Mouse (Mus musculus): ENCODE data around the gene Tnnt1.
"Not testable (repeated sequence)": the region's sequence is repeated elsewhere in the genome, so short reads cannot be mapped to it uniquely, and the experiment has no call there.

Tnnt1 gene

GRCm38 (mm10) chr7:4516332-4517050 lies at the start of gene Tnnt1:
TSS of gene Tnnt1 (minus strand) at chr7:4516382.
- DNase-seq (ENCODE audit: low read depth): peak; percentile 1

DNA sequence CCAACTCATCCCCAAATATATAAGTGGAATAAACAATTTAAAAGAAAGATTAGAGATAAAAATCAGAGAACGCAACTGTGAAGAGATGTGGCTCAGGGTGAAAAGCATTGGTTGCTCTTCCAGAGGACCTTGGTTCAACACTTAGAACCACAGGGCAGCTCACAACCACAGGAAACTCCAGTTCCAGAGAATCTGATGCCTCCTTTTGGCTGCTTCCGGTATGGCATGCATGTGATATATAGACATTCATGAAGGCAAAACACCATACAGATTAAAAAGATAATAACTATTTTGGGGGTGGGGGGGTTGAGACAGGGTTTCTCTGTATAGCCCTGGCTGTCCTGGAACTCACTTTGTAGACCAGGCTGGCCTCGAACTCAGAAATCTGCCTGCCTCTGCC lies 46.5 kb upstream of the Tnnt1 start:
- no peak for DNase-seq (ENCODE audit: low read depth)

- no peak for DNase-seq (ENCODE audit: low read depth)
Observed at GRCm38 (mm10) chr7:4557167-4557560, 41.0 kb upstream of the Tnnt1 start.

GRCm38 (mm10) chr7:4556256-4557166 lies 40.3 kb upstream of the Tnnt1 start:
- DNase-seq (ENCODE audit: low read depth): peak; percentile 92

GRCm38 (mm10) chr7:4547221-4547641 lies 31.0 kb upstream of the Tnnt1 start, which contains the start of gene Syt5:
TSS of gene Syt5 (minus strand) at chr7:4547541.
- peak; percentile 10 for DNase-seq (ENCODE audit: low read depth)

GRCm38 (mm10) chr7:4546591-4547131 lies 30.5 kb upstream of the Tnnt1 start:
- peak; percentile 22 for DNase-seq (ENCODE audit: low read depth)

DNA sequence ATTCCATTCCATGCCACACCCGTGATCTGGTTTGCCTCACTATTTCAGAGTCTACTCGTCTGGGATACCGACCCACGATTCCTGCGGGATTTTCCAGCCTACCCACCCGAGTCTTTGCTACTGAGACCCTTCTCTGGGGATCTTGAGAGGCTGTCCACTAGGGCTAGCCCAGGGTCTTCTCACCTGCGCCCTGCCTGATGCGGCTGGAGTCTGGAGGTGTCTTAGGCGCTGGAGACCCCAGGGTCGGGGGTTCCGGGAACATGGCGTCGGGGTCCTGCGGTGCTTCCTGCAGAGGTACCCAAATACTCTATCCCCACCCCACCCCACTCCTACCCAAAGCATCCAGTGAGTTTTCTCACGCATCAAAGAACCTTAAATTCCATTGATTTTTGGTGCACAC lies 29.9 kb upstream of the Tnnt1 start:
- no peak for DNase-seq (ENCODE audit: low read depth)

GRCm38 (mm10) chr7:4542013-4542412 lies 25.8 kb upstream of the Tnnt1 start:
- DNase-seq (ENCODE audit: low read depth): no peak

DNA sequence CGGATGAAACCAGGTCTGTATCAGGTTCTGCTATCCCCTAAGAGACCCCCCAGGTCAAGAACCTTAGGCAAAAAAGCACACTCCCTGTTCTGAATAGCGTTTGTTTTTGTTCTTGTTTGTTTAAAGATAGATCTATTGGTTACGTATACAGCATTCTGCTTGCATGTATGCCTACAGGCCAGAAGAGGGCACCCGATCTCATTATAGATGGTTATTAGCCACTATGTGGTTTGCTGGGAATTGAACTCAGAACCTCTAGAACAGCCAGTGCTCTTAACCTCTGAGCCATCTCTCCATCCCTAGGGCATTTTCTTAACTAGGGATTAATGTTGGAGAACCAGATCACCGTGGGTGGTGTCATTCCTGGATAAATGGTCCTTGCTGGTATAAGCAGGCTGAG lies 25.2 kb upstream of the Tnnt1 start:
- no peak for DNase-seq (ENCODE audit: low read depth)

DNA sequence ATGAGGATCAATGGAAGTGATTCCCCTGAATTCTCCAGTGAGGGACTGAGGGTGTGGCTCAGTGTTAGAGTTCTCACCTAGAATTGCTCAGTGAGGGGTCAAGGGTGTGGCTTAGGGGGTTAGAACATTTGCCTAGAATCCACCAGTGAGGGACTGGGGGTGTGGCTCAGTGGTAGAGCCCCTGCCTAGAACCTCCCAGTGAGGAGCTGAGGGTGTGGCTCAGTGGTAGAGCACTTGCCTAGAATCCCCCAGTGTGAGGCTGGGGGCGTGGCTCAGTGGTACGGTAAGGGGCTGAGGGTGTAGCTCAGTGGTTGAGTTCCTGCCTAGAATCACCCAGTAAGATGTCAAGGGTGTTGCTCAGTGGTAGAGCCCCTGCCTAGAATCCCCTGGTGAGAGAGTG lies 22.8 kb upstream of the Tnnt1 start:
- DNase-seq (ENCODE audit: low read depth): no peak

DNA sequence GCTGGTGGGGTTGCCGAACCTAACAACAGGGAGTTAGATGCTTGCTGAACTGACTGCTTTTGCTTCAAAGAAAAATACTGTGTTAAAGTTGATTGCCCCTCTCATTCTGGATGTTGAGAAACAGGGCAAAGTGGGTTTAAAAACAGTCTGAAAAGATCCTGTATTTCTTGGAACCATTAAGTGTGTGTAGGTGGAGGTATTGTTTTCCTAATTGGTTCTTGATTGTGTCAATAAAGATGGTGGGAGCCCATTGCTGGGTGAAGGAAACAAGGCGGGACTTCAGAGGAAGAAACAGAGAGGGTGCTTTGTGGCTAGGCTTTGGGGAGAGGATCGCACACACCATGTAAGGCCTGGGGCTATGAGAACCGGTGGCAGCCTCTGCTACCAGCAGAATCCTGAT lies 21.0 kb upstream of the Tnnt1 start:
- no peak for DNase-seq (ENCODE audit: low read depth)

DNA sequence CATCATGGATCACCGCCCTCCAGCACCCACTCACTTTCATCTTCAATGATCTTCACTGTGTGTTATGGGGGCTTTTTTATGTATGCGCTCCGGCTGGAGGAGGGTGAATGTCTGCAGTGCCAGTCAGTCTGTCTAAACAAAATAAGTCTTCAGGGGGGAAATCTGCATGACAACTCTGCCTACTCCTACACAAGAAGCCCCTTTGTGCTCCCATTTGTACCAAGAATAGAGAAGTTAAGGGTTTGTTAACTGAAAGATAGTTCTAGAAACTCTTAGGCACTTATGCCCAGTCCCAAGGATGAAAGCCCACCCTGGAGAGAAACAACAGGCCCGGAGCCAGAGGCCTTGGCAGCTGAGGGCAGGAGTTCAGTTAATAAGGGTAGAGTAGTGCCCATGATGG lies 20.2 kb upstream of the Tnnt1 start:
- no peak for DNase-seq (ENCODE audit: low read depth)

DNA sequence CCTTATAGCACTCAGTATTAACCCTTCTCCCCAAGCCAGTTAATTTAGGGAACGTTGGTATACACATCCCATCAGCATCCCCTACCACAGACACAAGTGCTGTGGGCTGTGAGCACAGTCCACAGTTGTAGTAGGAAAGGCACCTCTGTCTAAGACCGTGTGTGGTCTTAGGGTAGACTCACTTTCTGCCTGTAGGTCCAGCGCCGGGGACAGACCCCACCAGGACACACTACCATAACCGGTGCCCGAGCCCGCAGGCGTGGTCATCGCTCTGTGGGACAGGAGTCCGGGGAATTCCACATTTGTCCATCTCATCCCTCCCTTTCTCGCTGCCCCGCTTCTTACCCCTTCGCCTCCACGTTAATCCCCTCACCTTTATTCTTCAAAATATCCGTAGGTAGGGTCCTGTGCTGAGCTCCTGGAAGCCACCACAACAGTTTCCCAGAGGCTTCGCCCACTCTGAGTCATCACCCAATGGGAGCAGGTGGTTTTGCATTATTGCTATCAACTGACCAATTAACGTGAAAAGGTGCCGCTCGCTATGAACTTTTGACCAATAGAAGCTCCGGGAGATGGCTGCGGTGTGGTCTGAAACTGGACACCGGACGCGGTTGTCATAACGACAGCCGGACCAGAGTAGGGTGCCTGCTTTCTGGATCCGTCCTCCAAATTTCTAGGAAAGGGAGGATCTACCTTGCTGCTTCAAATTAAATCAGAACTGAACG lies 16.0 kb upstream of the Tnnt1 start, which contains the start of gene Dnaaf3:
Dnaaf3 (minus strand) TSS at position 449 of the 725 bp plus-strand sequence.
- no peak for DNase-seq (ENCODE audit: low read depth)

DNA sequence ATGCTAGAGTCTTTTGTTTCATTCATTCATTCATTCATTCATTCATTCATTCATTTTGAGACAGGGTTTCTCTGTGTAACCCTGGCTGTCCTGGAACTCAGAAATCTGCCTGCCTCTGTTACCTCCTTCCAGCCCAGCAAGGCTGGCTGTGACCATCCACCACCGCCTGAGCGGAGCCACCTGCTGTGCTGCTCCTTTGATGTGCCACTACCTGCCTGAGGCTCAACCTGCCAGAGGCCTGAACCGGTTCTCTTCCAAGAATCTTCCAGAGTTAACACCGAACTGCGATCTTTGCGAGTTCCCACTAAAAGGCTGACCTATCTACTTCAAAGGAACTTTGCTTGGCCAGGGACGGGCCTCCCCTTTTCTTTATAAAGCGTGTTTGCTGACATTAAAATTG lies 14.0 kb upstream of the Tnnt1 start:
- DNase-seq (ENCODE audit: low read depth): not testable (repeated sequence)

GRCm38 (mm10) chr7:4527302-4527689 lies 11.1 kb upstream of the Tnnt1 start:
- DNase-seq (ENCODE audit: low read depth): no peak

DNA sequence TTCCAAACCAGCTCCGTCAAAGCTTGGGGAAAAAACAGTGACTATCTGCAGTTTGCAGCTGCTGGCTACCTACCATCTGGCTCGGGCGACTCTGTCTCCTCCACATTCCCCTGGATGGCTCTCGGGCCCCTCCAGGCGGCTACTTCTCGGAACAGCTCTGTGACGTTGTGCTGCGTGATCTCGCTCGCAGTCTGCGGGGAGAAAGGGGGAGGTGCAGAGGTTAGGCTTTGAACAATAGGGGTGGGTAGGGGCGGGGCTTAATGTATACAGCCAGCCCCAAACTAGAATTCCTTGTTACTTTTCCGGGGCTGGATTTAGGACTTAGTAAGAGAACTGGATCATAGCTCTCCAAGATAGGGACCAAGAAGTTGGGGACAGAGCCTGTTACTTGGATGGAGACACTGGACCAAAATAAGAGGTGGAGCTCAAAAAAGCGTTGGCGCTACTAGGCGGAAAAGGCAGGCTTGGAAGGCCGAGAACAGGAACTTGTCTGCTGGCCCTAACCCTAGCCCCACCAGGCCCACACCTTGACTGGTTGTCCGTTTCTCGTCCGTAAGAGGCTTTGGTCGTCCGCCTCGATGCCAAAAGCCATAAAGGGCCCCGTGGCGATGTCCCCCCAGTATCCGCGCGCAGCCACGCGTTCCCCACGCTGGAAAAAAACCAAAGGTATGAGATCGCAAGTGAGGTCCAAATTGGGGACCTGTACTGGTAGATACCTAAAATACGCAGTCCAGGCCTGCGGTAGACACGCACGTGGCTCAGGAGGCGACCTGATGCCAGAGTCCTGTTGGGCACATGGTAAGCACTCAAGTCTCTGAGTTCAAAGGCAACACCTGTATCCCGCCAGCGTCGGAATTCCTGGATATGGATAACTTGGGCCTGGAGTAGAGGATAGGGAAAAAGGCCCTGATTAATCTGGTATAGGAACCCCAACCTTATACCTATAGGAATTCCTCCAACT lies 10.4 kb upstream of the Tnnt1 start:
- DNase-seq (ENCODE audit: low read depth): peak; percentile 89

- DNase-seq (ENCODE audit: low read depth): peak; percentile 85
Observed at GRCm38 (mm10) chr7:4524212-4524922, 8.2 kb upstream of the Tnnt1 start, which contains the start of gene Tnni3. TSS of gene Tnni3 (minus strand) at chr7:4524229.

GRCm38 (mm10) chr7:4523205-4524130 lies 7.3 kb upstream of the Tnnt1 start:
- DNase-seq (ENCODE audit: low read depth): no peak

DNA sequence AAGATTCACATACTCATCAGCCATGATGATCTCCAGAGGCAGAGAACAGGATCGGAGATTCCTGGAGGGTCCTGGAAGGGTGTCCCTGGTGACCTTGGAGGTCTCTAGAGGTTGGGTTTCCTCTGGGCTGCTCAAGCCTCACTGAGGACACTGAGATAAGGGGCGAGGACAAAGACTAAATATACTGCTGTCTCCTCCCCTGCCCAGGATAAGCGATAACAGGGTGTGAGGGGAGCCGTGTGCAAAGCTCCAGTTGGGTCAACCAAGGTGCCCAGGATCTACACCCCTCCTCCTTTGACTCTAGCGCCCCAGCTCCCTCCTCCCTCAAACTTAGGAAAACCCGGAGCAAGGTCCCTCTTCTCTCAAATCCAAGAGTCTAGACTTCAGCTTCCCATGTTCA lies 6.1 kb upstream of the Tnnt1 start:
- DNase-seq (ENCODE audit: low read depth): no peak
